Mouse (Mus musculus): ENCODE results near the gene Pnkd.

GRCm38 (mm10) chr1:74393010-74393409 is 108.3 kb downstream of the Pnkd start:
- TF ChIP-seq MEF2A (IDR thresholded peaks at IDR 0.05; ENCODE audit: borderline replicate concordance, low read depth, low read length) (no peak), EP300 (IDR thresholded peaks at IDR 0.05; ENCODE audit: low read length) (no peak), TBP (conservative IDR thresholded peaks at IDR 0.05; ENCODE audit: low read depth, low read length) (no peak), E2F4 (IDR thresholded peaks at IDR 0.05; ENCODE audit: insufficient replicate concordance, low read depth, low read length) (no peak), POLR2A (IDR thresholded peaks at IDR 0.05; ENCODE audit: low read depth, low read length) (no peak), RCOR1 (conservative IDR thresholded peaks at IDR 0.05; ENCODE audit: low read depth, low read length) (no peak), HCFC1 (IDR thresholded peaks at IDR 0.05; ENCODE audit: low read depth, low read length) (no peak), CTCF (conservative IDR thresholded peaks at IDR 0.05 in 1 of 2, IDR thresholded peaks at IDR 0.05 in 1 of 2; ENCODE audit: low read depth in 2 of 2, low read length in 2 of 2) (no peak), JUND (conservative IDR thresholded peaks at IDR 0.05; ENCODE audit: low read depth, low read length) (no peak), ZKSCAN1 (IDR thresholded peaks at IDR 0.05; ENCODE audit: borderline replicate concordance, low read depth, low read length) (no peak)
